Mouse (Mus musculus) gastrocnemius, adult 2 months (tissue): ENCODE results near the gene Neu2. TPM values are rescaled to one million over a fixed set of nuclear protein-coding genes. Genes with fewer than 3 reads are reported as not detected.

Experiments
- DNase-seq: peaks from one replicate; pipeline ENCODE4 v3.0.0; 2022
- H3K27ac ChIP-seq: fragments of 200-600 bp; 2 replicates; pipeline ENCODE4 v1.8.1; 2022; ENCODE audit warnings: mild to moderate bottlenecking
- H3K4me3 ChIP-seq: fragments of 200-600 bp; 2 replicates; pipeline ENCODE4 v1.8.1; 2022; ENCODE audit warnings: mild to moderate bottlenecking, moderate library complexity
- CTCF ChIP-seq: fragments of 200-600 bp; IDR thresholded peaks from 2 replicates; pipeline ENCODE4 v1.8.1; 2022; ENCODE audit warnings: antibody characterized with exemption, mild to moderate bottlenecking, moderate library complexity
- intact Hi-C: fragments of 180-260 bp; cut with DNase I; formaldehyde crosslinking; loops from one replicate; pipeline ENCODE4 v1.15.1; 2025
- total RNA-seq, 2 experiments: library from RNA; stranded (reverse); gene quantifications; 2 replicates each; pipeline ENCODE4 v1.2.3; 2021

The Neu2 gene
- total RNA-seq, 2 experiments from 2014 or later = 8.9 to 11.7 TPM

GRCm38 (mm10) chr1:87625254-87626025 is 115.8 kb downstream of the Neu2 start:
- TF ChIP-seq CTCF = no peak

GRCm38 (mm10) chr1:87626344-87626743 is 116.7 kb downstream of the Neu2 start:
- no peak for DNase-seq
- peak overlapping the region; percentile 51 for H3K27ac ChIP-seq
- no peak overlapping the region for H3K4me3 ChIP-seq
- intact Hi-C loops = no loop called here
- TF ChIP-seq CTCF = no peak

More at GRCm38 (mm10) chr1:87625254-87626025, 115.8 kb downstream of the Neu2 start:
- DNase-seq = no peak
- H3K4me3 ChIP-seq = no peak overlapping the region
- H3K27ac ChIP-seq = peak overlapping the region; percentile 51
- intact Hi-C loops = no loop called here

- no peak overlapping the region for H3K27ac ChIP-seq
- no peak for DNase-seq
- no peak overlapping the region for H3K4me3 ChIP-seq
- TF ChIP-seq CTCF = no peak
- intact Hi-C loops = no loop called here
Measured at GRCm38 (mm10) chr1:87628085-87628484, 118.4 kb downstream of the Neu2 start.

- no peak for TF ChIP-seq CTCF
- DNase-seq = no peak
- Histone ChIP-seq H3K4me3 (no peak overlapping the region), H3K27ac (no peak overlapping the region)
- intact Hi-C loops = no loop called here
Measured at GRCm38 (mm10) chr1:87631584-87631983, 121.9 kb downstream of the Neu2 start.

GRCm38 (mm10) chr1:87632163-87632562 is 122.5 kb downstream of the Neu2 start:
- Histone ChIP-seq H3K27ac (no peak overlapping the region), H3K4me3 (no peak overlapping the region)
- TF ChIP-seq CTCF = no peak
- intact Hi-C loops = no loop called here
- no peak for DNase-seq

GRCm38 (mm10) chr1:87636716-87637117 is 127.0 kb downstream of the Neu2 start:
- TF ChIP-seq CTCF = no peak
- intact Hi-C loops = no loop called here
- Histone ChIP-seq H3K27ac (no peak overlapping the region), H3K4me3 (no peak overlapping the region)
- DNase-seq = no peak

GRCm38 (mm10) chr1:87637121-87637877 is 127.6 kb downstream of the Neu2 start:
- TF ChIP-seq CTCF = no peak
- Histone ChIP-seq H3K4me3 (no peak overlapping the region), H3K27ac (no peak overlapping the region)
- intact Hi-C loops = no loop called here
- no peak for DNase-seq

- TF ChIP-seq CTCF = no peak
- H3K27ac ChIP-seq = no peak overlapping the region
Measured at GRCm38 (mm10) chr1:87637878-87638600, 128.3 kb downstream of the Neu2 start.

GRCm38 (mm10) chr1:87639724-87640123 is 130.0 kb downstream of the Neu2 start:
- TF ChIP-seq CTCF = no peak
- H3K27ac ChIP-seq = peak overlapping the region; percentile 77
- H3K4me3 ChIP-seq = peak overlapping the region; percentile 32; the same call in 1 of the 2 replicates
- intact Hi-C loops = no loop called here
- DNase-seq = no peak

More at GRCm38 (mm10) chr1:87637878-87638600, 128.3 kb downstream of the Neu2 start:
- no peak for DNase-seq
- H3K4me3 ChIP-seq = no peak overlapping the region
- intact Hi-C loops = no loop called here

GRCm38 (mm10) chr1:87640165-87640661 is 130.5 kb downstream of the Neu2 start:
- intact Hi-C loops = no loop called here

GRCm38 (mm10) chr1:87643016-87643415 is 133.3 kb downstream of the Neu2 start:
- Histone ChIP-seq H3K27ac (no peak overlapping the region), H3K4me3 (no peak overlapping the region)
- no peak for TF ChIP-seq CTCF
- intact Hi-C loops = no loop called here
- no peak for DNase-seq

More at GRCm38 (mm10) chr1:87640165-87640661, 130.5 kb downstream of the Neu2 start:
- Histone ChIP-seq H3K27ac (peak overlapping the region; percentile 77), H3K4me3 (peak overlapping the region; percentile 32; the same call in 1 of the 2 replicates)
- DNase-seq = peak; percentile 41
- TF ChIP-seq CTCF = no peak

GRCm38 (mm10) chr1:87645041-87645440 is 135.4 kb downstream of the Neu2 start:
- H3K27ac ChIP-seq = no peak overlapping the region
- H3K4me3 ChIP-seq = no peak overlapping the region
- DNase-seq = peak; percentile 62
- 0 out of 2 replicates have a peak, but pooled peaks have one; percentile 1 for TF ChIP-seq CTCF
- intact Hi-C loops = no loop called here
